Mouse (Mus musculus) cerebellum, adult 11-12 months (tissue): ENCODE measurements at regions not wholly inside any gene's neighbourhood (a gene's known extent, or its start where the extent isn't known, plus 50 kb on each side); places are given as distances from the start of the nearest gene placed in this dataset.

Experiments
- DNase-seq: peaks from one replicate; pipeline ENCODE4 v3.0.0; 2022

DNA sequence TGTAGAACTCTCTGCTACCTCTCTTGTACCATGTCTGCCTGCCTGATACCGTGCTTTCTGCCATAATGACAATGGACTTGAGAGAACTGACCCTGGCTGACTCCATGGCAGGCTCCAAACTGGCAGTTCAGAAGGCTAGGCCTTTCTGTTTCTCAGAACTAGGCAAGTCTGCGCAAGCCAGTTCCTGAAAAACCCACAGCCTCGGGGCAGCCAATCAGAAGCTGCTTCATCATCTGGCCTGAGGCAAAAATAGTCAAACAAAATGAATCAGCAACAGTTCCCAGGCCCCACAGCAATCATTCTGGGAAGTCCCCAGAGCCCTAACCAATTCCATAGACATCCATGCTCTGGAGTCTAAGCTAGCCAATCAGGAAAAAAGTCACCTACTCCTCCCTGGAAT is 284.5 kb downstream of the Olfr1505 start:
- no peak for DNase-seq

DNA sequence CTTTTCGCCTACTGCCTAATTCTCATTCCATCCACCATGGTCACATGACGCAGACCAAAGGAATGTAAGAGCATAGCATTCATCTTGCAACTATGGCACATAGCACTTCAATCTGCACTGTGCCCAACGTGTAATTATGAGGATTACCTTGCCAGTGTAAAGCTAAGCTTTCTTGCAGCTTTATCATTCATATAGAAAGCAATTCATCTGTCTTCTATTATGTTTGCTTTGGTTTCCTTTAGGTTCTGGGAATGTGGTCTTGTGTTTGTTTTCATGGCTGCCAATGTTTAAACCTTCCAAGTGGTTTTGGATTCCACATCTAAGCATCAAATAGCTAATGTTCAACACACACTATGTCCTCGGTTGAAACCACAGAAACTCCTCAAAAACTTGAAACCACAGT is 307.2 kb downstream of the Olfr1505 start:
- DNase-seq: no peak

DNA sequence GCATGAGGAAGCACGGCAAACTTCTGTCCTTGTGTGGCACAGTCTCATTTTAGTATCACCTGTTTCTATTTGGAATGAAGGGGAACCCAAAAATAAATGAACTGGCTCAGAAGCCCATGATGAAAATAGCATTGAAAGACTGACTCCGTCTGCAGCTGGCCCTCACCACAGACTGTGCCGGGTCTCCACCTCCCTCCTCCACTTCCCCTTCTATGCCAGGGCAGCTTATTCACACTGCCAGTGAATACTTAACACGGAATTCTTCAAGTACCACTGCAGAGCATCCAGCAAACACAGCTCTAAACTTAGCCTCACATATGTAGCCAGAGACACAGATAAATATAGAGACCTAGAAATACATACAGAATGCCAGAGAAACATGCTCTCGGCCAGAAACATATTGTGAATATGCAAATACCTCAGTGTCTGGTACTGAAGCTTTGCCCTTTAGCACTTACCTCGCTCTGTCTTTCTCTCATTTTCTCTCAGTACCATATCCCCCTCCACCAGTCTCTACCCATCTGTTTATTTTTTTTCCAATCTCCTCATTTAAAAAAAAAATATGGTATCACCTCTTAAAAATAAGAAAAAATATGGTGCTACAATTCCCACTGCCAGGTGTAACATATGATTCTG is 311.8 kb downstream of the Olfr1505 start:
- DNase-seq: no peak

DNA sequence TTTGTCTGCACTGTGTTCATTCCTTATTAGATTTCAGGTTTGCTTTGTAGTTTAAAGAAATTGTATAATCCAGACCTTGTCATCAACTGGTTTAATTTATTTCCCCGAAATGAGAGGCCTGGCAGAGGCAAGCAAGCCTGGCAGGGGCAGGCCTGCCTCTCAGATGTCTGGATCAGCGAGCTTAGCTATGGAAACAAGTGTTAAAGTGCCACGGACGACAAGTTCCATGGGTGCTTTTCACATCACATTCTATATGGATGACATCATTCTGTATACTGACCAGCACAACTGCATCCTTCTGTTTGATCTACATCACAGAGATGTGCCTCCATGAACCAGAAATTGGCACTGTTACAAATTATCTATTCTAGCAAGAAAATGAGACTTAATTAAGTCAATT is 312.5 kb downstream of the Olfr1505 start:
- no peak for DNase-seq

DNA sequence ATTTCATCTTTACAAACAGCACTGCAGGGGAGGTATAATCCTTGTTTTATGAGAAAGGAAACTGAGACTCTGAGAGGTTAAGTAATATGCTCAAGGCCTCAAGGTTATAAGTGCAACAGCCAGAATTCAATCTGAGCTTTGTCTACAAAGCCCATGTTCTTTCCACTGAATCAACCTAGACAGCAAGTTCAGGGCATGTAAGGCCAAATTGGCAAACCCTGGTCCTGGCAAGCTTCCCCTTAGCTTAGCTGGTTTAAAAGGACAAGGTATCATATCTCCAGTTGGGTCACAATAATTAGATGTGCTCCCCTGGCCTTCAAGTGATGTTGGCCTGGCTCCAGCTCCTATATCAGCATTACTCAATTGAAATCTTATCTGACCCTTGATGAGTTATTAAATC is 313.2 kb downstream of the Olfr1505 start:
- no peak for DNase-seq

DNA sequence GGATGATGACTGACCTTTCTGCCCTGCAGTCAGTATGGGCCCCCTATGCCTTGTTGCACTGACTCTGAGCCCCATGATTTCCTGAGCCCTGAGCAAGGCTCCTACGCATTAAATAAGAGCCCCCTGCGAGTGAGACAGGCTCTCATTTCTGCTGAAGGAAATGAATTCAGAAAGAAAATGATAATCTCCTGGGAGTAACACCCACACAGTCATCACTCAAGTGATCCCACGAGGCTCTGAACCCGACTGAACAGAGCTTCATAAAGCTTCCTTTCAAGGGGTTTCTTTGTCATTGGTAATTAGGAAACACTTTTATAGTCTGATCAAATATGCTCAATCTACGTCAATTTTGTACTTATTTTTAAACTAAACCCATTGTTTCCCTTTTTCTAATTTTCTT is 330.2 kb downstream of the Olfr1505 start:
- DNase-seq: no peak

DNA sequence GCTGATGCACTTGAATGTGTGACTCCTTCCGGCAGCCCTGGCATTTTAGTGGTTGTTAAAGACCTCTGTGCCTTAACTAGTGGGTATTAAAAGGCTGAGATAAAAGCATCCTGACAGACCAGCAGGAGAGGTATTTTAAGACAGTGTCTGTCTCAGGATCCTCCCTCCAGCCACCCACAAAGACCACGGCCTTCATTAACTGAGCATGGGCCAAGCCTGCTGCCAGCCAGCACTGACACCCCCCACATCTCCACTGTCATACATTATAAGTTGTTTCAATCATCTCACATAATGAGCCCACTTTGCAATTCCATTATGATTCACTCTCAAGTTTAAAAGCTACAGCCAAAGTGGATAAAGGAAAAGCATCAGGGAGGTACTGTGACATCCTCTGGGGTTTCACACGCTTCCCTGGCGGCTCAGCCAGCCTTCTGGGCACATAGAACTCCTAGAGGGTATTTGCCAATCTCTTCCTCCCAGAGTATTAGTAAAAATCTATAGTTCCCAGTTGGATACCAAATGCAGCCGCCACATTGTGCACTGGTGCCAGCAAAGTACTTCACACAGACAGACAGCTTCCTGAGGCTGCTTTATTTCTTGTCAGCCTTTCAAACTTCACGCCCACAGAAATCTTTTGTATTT is 333.8 kb downstream of the Olfr1505 start:
- no peak for DNase-seq

DNA sequence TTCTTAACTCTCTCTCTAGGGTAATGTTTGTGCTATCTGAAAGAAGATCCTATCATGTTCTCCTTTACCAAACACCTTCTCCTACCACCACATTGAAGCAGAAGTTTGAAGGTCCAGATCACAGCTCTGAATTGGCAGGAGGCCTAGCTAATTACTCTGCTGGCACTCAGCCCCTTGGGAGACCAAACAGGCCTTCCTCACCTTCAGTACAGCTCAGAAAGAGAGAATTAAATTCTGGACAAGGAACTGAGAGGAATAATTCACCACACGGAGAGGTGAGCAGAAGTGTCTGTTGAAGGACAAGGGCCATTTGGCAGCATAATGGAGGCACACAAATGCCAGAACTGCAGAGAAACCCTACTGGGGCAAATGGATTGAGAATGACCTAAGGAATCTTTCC is 334.6 kb downstream of the Olfr1505 start:
- peak; percentile 71 for DNase-seq

DNA sequence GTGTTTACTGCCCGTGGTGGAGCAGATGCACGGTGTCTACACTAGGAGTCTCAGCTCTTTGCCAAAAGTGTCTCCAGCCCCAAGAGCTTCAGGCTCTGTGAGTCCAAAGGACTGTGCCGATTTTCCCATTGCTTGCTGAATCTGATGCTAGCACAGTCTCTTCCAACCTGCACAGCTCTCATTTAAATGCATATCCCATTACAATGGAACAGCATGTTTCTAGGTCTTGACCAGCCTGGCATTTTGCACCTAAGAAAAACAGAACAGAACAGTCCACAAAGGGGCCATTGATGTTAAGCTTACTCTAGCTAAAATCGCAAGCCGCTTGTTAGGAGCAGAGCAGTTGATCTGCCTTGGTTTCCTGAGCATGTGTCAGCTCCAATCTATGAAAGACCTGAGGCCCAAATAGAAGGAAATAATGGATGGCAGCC is 339.2 kb downstream of the Tle4 start:
- no peak for DNase-seq

DNA sequence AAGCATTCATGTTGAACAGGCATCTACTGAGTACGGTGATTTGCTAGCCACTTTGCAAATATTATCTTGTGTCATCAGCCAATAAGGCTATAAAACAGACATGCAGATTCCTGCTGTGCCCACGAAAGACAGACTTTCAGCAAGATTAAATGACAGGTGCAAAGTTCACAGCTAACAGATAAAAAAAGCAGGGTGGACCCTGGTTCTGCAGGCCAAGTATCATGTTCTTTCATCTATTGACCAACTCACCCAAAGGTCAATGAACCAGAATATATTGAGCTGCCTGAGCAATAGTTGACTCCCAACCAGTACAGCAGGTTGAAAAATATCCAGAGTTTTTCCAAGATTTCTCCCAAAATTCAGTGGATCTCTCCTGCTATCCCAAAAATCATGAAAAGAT is 338.6 kb downstream of the Tle4 start:
- DNase-seq: no peak

DNA sequence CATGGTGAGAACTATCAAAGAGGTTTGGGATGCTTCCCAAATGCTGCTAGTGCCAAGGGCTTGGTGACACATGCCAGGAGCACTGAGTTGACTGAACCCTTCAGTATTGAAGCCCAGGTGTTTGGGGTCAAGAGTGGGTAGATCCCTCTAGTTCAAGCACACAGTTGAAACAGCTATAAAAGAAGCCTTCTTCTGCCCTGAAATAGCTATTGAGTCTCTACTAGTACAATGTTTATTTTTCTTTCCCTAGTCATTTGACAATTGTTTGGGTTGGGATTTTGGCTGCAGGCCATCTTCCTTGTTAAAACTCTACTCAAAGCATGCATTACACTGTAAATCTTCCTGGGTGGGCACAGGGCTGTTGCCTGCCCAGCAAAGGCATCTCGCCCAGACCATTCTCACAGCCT is 308.5 kb downstream of the Tle4 start:
- DNase-seq: no peak

DNA sequence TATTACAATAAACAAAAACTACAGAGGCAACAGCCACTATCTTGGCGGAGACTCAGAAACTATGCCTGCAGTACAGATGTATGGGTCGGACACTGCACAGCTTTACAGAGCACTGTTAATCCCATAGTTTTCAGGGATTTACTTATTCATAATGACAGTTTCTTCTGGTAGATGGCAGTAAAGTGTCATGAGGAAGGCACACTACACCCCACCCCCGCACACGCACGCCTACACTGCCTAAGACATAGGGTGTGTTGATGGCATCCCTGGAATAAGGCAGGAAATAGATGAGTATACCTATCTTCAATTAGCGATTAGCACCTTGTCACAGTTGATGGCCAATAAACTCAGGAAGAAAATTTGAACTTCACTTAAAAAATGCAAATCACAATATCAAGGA is 306.9 kb downstream of the Tle4 start:
- no peak for DNase-seq

DNA sequence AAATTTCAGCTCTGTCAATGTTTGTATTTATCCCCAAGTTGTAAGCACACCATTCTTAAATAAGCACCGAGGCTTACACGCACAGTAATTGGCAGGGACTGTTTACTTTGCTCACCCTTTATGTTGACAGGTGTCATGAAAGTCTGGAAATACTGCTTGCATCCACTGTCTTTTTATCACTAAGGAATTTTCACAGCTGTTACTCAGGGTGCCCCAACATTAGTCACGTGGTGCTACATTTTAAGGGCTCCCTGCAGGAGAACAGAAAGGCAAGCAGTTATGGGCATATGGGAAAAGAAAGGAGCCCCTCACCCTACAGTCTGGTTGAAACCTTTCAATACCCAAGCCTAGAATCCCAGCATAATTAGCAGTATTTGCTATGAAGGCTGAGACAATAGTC is 304.7 kb downstream of the Tle4 start:
- DNase-seq: no peak

DNA sequence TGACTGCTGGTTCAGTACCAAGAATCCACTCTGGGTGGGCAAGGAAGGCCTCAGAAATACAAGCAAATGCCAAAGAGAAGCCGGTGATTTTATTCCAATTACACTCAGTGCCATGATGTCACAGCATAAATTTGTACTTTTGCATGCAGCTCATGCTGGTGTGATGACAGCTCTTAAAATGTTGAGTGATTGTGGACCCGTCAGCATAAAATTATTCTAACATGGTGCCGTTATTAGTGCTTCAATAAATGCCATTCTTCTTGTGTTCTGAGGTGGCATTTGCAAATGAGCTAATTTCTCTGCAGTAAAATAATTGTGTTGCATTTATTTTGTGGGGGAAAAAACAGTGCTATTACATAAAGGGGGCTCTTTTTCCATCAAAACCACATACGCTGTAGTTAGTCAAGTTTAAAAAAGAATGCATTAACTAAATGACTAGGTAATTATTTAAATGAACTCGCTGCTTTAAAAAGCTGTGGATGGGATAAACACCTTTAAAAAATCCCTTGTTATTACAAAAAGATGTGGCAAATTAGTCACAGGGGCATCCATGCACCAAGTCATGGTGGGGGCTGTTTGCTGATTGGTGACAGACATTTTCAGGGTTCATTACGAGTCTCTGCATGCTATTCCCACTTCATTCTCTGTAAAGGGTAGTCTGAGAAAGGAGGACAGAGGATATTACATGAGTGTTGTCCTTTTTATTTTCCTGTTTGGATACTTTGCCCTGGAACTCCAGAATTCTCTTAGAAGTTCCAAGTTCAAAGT is 296.5 kb downstream of the Tle4 start:
- DNase-seq: no peak

DNA sequence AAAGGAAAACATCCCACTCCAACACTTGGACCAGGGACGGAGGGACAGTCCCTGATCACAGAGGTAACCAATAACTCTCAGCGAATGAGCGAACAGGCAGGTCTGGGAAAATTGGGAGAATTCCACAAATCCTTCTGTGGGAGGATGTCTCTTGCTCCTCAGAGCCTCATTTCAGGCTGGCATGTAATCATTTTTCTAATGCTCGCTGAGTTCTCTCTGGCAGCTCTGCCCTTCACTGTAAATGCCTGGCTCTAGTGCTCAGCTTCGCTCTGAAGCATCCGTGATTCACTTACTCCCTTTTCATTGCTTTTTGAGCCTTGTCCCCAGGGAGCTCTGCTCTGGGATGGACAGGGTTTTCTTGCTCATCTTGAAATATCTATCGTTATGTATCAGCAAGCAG is 283.6 kb downstream of the Tle4 start:
- DNase-seq: no peak

DNA sequence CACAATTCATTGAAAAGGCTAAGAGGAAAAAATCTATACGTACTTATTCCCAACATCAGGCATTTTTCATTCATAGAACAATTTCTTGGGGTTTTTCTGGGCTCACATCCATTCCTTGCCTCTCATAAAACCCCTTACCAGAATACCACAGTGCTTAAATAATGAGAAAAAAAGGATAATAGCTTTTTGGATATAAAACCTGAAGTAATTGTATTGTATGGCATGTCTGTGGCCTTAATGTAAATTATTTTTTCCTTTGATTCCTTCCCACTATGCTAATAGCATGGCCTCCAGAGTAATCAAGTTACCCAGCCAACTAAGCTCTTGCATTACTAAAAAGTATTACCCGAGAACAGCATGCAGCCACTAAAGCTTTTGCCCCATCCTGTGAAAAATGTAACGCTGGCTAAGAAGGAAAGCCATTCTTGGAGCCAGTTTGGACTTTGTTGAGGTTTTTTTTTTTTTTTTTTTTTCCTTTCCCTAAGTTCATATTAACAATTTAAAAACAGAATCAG is 278.1 kb downstream of the Tle4 start:
- DNase-seq: no peak

DNA sequence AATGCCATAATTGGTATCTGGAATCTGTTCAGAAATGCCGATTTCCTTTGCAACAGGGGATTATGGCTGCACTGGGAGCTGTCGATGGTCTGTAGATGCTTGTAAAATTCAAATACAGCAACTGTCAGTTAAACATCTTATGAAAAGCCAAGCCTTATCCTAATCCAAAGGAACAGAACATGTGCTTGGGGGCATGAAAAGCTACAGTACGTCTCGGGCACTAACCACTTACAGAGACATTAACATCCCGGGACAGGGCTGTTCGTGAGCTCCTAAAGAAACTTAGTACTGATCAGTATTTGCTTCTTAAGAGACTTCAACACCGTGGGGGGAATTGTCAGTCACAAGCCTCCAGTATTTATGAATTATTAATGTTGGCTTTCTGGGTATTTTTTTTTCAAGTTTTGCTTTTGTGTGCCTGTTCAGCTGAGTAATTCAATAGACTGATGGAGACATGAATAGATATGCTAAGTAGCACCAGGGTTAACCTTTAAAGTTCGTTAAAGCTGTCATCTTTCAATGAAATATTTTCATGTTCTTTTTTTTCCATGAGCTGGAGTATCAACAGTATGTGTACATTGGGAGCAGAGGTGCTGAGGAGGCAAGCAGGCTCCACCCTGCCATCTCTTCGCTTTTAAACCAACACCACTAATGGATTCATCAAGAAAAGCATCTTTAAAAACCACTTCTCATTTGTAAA is 272.3 kb downstream of the Tle4 start:
- DNase-seq: no peak

DNA sequence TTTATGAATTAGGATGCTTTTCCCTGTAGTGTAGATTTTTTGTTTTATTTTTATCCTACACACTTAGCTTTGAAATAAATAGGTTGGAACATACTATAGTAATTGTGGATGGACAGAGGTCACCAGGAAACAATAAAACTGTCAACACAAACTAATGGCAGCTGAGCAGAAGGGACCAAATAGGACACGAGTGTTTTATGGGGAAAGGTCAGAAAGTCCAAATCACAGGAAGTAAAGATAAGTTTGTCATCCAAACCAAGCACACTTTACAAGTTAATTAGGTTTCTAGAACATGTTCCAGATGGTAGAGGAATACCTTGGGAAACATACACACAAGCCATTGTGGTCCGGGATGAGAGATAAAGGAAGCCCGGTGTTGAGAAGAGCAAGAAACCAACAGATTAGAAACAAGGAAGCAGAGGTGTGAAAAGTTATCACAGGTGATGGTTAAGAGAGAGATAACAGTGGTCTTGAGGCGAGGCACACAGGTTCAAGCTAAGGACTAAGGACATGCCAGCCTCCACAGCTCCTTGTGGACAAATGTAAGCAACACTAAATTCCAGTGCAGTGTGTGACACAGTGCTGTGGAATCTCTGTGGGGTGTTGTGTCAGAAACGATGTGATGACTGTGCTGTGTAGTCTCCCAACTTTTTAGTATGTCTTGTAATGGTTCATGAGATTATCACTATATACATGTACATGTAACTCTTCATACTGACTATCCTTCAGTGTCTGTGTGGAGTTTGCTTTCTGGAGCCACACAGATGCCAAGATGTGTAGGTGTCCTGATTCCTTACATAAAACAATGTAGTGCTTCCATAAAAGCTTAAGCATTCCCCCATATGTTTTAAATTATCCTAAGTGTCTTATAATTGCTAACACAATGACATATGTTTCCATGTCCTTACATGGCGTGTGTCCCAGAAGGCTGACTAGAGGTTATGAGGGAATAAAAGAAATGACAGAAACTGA is 264.5 kb downstream of the Tle4 start:
- no peak for DNase-seq

DNA sequence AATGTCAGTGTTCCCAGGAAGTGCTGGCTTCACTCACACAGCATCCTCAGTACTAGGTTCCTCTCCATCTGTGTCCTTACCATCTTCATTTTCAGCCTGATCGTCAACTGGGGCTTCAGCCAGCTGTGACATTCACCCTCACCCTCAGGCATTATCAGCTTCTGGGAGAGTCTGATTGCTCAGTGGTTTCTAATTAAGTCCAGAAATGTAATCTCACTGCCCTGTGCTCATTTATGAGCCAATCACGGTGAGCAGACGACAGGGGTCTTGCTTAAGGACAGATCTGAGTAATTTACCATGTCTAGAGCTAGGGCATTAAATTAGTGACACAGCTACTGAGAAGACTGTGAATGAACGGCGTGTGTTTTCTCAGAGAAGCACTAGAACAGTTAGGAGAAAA is 260.8 kb downstream of the Tle4 start:
- no peak for DNase-seq

DNA sequence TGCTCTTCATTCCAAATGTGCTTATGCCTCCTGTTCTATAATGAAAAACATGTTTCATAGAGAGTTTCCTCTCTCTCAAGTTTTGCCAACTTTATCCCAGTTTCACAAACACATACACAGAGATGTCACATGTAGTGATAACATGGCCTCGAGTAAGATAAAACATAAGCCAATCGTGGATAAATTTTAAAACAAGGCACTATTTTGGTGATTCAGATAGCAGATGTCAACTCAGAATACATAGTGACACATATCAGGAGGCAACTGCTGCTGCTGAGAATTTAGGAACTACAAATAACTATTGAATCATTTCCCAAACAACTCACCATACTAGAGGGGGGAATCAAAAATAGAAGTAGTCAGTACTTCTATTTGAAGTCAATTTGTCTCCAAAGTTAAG is 257.1 kb downstream of the Tle4 start:
- no peak for DNase-seq

DNA sequence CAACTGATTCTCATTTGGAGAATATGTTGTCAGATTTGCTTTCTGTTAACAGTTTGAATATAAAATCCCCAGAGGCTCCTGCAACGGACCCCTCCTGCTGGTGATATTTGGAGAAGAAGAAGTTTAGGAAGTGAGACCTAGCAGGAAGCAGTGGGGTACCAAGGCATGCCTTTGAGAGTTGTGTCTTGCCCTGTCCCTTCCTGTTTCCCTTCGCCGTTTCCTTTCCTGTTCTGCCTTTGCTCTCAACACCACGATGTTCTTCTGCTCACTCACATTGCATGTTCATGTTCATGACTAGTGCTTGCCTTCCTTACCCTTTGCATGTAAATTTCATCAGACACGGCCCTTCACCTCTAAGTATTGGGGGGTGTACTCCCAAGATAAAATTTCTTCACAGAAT is 254.0 kb downstream of the Tle4 start:
- no peak for DNase-seq

DNA sequence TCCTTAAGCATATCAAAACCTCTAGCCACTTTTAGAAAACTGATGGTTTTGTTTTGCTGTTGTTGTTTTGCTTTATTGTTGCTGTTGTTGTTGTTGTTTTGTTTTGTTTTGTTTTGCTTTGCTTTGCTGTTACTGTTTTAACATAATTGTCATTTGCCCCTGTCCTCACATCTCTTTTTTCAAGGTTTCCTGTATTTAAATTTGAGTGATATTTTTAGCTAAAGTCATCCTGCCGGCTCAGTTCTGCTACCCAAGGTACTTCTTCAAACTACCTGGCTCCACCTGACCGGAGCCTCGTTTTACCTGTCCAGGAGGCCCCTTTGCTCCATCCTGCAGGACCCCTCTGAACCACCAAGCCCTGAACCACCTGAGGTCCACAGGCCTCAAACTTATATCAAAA is 253.4 kb downstream of the Tle4 start:
- DNase-seq: no peak
